Mouse (Mus musculus) bone marrow macrophage, adult 2 months (primary cell): ENCODE data around the gene Rapgef6. TPM values are rescaled to one million over a fixed set of nuclear protein-coding genes. Genes with fewer than 3 reads are reported as not detected.

Experiments
- H3K27ac ChIP-seq: 2 replicates; pipeline ENCODE4 v1.5.1; 2012; ENCODE audit warnings: low read depth, low read length; ENCODE audit not compliant: insufficient read depth
- H3K4me1 ChIP-seq: 2 replicates; pipeline ENCODE4 v1.6.1; 2012; ENCODE audit warnings: low read length; ENCODE audit not compliant: control insufficient read depth, insufficient read depth
- H3K4me3 ChIP-seq: 2 replicates; pipeline ENCODE4 v1.5.1; 2012; ENCODE audit warnings: mild to moderate bottlenecking, low read length, moderate library complexity; ENCODE audit not compliant: insufficient read depth
- CTCF ChIP-seq: IDR thresholded peaks from 2 replicates; pipeline ENCODE4 v1.5.1; 2012; ENCODE audit warnings: low read depth, mild to moderate bottlenecking, low read length, moderate library complexity
- POLR2A ChIP-seq: IDR thresholded peaks from 2 replicates; pipeline ENCODE4 v1.6.1; 2012; ENCODE audit warnings: mild to moderate bottlenecking, low read depth, low read length, borderline replicate concordance
- polyA plus RNA-seq: library from polyadenylated mRNA; stranded (reverse); fragments of >200 nt; gene quantifications from 2 replicates; pipeline ENCODE4 v1.2.4, GENCODE M21; 2012; ENCODE audit not compliant: missing spikeins, insufficient read depth, insufficient read length

Gene Rapgef6
- polyA plus RNA-seq, result 24.5 and 25.4 TPM in 2 replicates

DNA sequence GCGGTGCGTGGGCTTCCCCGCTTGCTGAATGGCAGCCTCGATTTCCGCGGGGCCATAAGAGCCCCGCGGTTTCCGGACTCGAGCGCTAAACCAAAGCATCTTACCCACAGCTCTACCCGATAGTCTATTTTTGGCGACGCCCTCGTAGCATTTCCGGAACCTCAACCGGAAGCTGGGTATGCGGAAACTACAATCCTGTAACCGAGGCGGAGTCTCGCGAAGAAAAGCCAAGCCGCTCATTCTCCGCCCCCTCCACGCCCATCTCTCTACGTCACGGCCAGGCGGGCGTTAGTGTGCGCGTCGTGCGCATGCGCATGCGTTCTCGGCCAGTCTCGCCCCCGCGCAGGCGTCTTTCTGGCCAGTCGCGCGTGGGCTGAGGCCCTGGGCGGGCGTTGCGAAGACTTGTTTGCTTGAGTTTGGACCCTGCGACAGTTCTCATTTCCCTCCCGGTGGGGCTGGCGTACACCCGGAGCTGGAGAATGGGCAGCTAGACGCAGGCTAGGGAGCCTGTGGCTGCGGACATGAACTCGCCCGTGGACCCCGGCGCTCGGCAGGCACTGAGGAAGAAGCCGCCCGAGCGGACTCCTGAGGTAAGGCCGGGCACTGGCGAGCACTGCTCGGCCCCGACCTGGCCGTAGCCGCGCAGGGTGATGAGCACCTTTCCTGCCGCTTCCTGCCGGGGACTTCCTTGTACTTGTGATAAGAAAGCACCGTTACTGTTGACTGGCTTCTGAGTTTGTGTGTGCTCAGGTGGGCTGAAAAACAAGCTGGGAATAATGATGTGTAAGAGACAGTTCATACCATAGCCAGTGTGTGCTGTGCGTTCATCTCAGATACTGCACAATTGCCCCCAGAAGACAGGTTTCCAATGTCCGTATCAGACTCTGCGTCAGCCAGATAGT, at the start of gene Rapgef6:
Gene Rapgef6 (plus strand): TSS at position 319 of the 902 bp plus-strand sequence.
- Histone ChIP-seq H3K4me1 (peaks cover 36% of the 10 kb centered on the region), H3K27ac (peak within 1 kb of the TSS; percentile 93), H3K4me3 (peak within 1 kb of the TSS; percentile 90)
- TF ChIP-seq POLR2A (peak; percentile 83; the same call in 1 of the 2 replicates), CTCF (no peak)

DNA sequence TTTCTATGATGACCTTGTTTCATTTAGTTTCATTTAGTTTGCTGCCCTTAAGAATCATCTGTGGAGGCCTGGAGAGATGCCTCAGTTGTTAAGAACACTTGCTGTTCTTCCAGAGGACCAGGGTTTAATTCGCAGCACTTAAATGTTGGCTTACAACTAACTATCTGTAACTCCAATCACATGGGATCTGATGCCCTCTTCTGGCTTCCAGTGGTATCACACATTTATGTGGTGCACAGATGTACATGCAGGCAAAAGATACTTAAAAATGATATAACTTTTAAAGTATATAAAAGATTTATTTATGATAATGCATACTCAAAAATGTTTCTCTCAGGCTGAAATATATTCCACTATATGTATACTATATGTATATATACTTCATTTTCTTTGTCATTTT, 44.2 kb upstream of the Rapgef6 start:
- no peak for TF ChIP-seq POLR2A
- no peak for TF ChIP-seq CTCF
- Histone ChIP-seq H3K27ac (no peak overlapping the region), H3K4me1 (peaks cover 3% of the 10 kb centered on the region), H3K4me3 (no peak overlapping the region)

DNA sequence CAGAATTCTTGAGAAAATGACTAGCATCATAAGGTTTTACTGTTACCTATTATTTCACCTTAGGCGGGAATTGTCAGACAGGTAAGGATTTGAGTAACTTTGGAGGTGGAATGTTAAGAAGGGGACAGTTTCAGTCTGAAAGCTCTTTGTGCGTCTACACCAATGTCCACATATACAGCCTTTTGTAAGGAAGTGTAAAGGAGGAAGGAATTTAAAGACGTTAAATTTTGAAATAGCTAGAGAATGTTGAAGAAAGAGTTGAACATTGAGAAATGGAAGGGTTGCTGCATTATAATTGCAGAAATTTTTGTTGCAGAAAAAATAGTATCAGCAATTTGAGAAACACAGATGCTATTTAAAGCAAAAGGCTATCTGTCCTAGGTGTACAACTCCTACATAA, 36.6 kb upstream of the Rapgef6 start:
- H3K4me3 ChIP-seq, result no peak overlapping the region

GRCm38 (mm10) chr11:54491946-54492558, 30.6 kb upstream of the Rapgef6 start:
- H3K27ac ChIP-seq, result peak overlapping the region; percentile 84
- peaks cover 18% of the 10 kb centered on the region for H3K4me1 ChIP-seq
- no peak overlapping the region for H3K4me3 ChIP-seq
- TF ChIP-seq CTCF (no peak), POLR2A (no peak)

More for the DNA sequence above, 36.6 kb upstream of the Rapgef6 start:
- TF ChIP-seq CTCF (no peak), POLR2A (no peak)
- no peak overlapping the region for H3K27ac ChIP-seq
- peaks cover 11% of the 10 kb centered on the region for H3K4me1 ChIP-seq

GRCm38 (mm10) chr11:54492559-54492958, 30.1 kb upstream of the Rapgef6 start:
- TF ChIP-seq POLR2A (no peak), CTCF (no peak)
- peak overlapping the region; percentile 84 for H3K27ac ChIP-seq
- peaks cover 17% of the 10 kb centered on the region for H3K4me1 ChIP-seq
- no peak overlapping the region for H3K4me3 ChIP-seq

GRCm38 (mm10) chr11:54499838-54500237, 22.8 kb upstream of the Rapgef6 start:
- no peaks in the 10 kb centered on the region for H3K4me1 ChIP-seq
- TF ChIP-seq POLR2A, result no peak
- no peak for TF ChIP-seq CTCF
- H3K4me3 ChIP-seq, result no peak overlapping the region
- no peak overlapping the region for H3K27ac ChIP-seq

- H3K4me3 ChIP-seq, result no peak overlapping the region
- no peaks in the 10 kb centered on the region for H3K4me1 ChIP-seq
- TF ChIP-seq CTCF (no peak), POLR2A (no peak)
- H3K27ac ChIP-seq, result no peak overlapping the region
Measured at GRCm38 (mm10) chr11:54502546-54503245, 20.0 kb upstream of the Rapgef6 start.

- no peak for TF ChIP-seq POLR2A
- no peak for TF ChIP-seq CTCF
- Histone ChIP-seq H3K27ac (no peak overlapping the region), H3K4me1 (no peaks in the 10 kb centered on the region)
Measured at GRCm38 (mm10) chr11:54513584-54513983, 9.1 kb upstream of the Rapgef6 start.

DNA sequence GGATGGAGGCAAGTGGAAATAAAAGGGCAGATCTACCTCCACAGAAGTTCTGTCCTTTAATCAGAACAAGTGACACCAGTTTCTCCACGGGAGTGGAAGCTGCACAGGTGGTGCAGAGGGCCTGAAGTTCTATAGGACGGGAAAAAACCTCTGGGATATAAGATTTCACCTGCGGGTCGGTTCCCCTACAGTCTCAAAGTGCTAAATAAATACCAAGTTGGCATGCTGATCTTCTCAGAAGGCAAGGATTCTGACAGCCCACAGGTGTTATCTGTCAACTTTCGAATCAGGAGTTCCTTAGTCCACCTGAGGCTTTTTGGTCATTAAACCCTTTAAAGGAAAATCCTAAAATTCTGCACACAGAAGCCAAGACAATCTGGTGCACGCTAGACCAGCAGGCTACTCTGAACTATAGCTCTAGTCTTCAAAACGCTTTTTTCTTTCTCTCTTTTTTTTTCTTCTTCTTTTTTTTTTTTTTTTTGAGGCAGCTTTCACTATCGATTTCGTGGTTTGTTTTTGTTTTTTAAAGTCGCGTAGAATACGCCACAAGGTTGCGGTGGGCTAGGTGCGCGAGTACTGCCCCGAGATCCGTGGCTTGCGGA, 619 bp upstream of the Rapgef6 start:
- Histone ChIP-seq H3K27ac (peak overlapping the region; percentile 93), H3K4me1 (peaks cover 34% of the 10 kb centered on the region), H3K4me3 (peak overlapping the region; percentile 65)
- TF ChIP-seq CTCF (no peak), POLR2A (no peak)

More at GRCm38 (mm10) chr11:54513584-54513983, 9.1 kb upstream of the Rapgef6 start:
- H3K4me3 ChIP-seq, result no peak overlapping the region
